Mouse (Mus musculus): ENCODE results near the gene Slc51b.

GRCm38 (mm10) chr9:65386373-65387140 lies 36.2 kb downstream of the Slc51b start:
- TF ChIP-seq CTCF (conservative IDR thresholded peaks at IDR 0.05 in 1 of 2, IDR thresholded peaks at IDR 0.05 in 1 of 2; ENCODE audit: low read depth in 2 of 2, low read length in 2 of 2), result no peak
- TF ChIP-seq TBP (conservative IDR thresholded peaks at IDR 0.05; ENCODE audit: low read depth, low read length), result no peak
- TF ChIP-seq RAD21 (IDR thresholded peaks at IDR 0.05; ENCODE audit: low read depth, low read length), result no peak
